Mouse (Mus musculus) CH12.LX (cell line): ENCODE measurements around the gene Hnrnpr. TPM values are rescaled to one million over a fixed set of nuclear protein-coding genes. Genes with fewer than 3 reads are reported as not detected.

Experiments
- DNase-seq: peaks from one replicate; pipeline ENCODE4 v3.0.0-alpha.2; 2013; ENCODE audit errors: extremely low read depth
- H3K27ac ChIP-seq: 2 replicates; pipeline ENCODE4 v1.5.1; 2012; ENCODE audit warnings: low read depth, mild to moderate bottlenecking, control low read depth, moderate library complexity; ENCODE audit not compliant: insufficient read depth
- H3K27me3 ChIP-seq: replicated peaks from 2 replicates; pipeline ENCODE3; 2012; ENCODE audit warnings: inconsistent platforms
- H3K36me3 ChIP-seq, 2 experiments: replicated peaks in 1 of 2; 2 replicates each; pipeline versions ENCODE3 to v1.6.1; 2012; ENCODE audit warnings: inconsistent platforms in 1 of 2, low read length in 1 of 2, mild to moderate bottlenecking in 1 of 2, mixed read lengths in 1 of 2, moderate library complexity in 1 of 2; ENCODE audit not compliant: control insufficient read depth in 1 of 2, insufficient read depth in 1 of 2
- H3K4me1 ChIP-seq, 2 experiments: 2 replicates each; pipeline ENCODE4 v1.6.1; 2012; ENCODE audit warnings: inconsistent platforms in 1 of 2, moderate library complexity in 1 of 2; ENCODE audit not compliant: insufficient read depth in 2 of 2, control insufficient read depth in 1 of 2
- H3K4me2 ChIP-seq: 2 replicates; pipeline ENCODE4 v1.6.1; 2012; ENCODE audit warnings: low read depth, mild to moderate bottlenecking, control low read depth; ENCODE audit not compliant: poor library complexity, insufficient read depth, severe bottlenecking
- H3K4me3 ChIP-seq, 3 experiments: fragments of 150-350 bp in 1 of 3; sonication (generic) in 1 of 3; replicated peaks in 1 of 3; 2 replicates each; pipeline versions ENCODE3 to v1.5.1; 2011 to 2012; ENCODE audit warnings: low read depth in 2 of 3, low read length in 2 of 3, mild to moderate bottlenecking in 2 of 3, moderate library complexity in 2 of 3, control low read depth in 1 of 3, improper control_type of control experiment in 1 of 3, inconsistent platforms in 1 of 3, mixed read lengths in 1 of 3; ENCODE audit not compliant: poor library complexity in 1 of 3
- H3K79me2 ChIP-seq: replicated peaks from 2 replicates; pipeline ENCODE4 v1.6.1; 2012; ENCODE audit warnings: mild to moderate bottlenecking, moderate library complexity; ENCODE audit not compliant: control insufficient read depth, poor library complexity, insufficient read depth, severe bottlenecking; ENCODE audit errors: extremely low read depth
- H3K9ac ChIP-seq: 2 replicates; pipeline ENCODE4 v1.6.1; 2012; ENCODE audit warnings: low read depth, mild to moderate bottlenecking, control low read depth, moderate library complexity; ENCODE audit not compliant: insufficient read depth
- H3K9me3 ChIP-seq: replicated peaks from 2 replicates; pipeline ENCODE3; 2012; ENCODE audit warnings: low read length, inconsistent platforms, mixed read lengths
- BHLHE40 ChIP-seq: IDR thresholded peaks from 2 replicates; pipeline ENCODE4 v1.6.1; 2011; ENCODE audit warnings: mild to moderate bottlenecking, low read depth, low read length, improper control_type of control experiment
- CHD1 ChIP-seq: IDR thresholded peaks from 2 replicates; pipeline ENCODE4 v1.6.1; 2012; ENCODE audit warnings: low read depth, low read length, improper control_type of control experiment, inconsistent platforms
- CTCF ChIP-seq, 2 experiments: IDR thresholded peaks in 1 of 2; conservative IDR thresholded peaks in 1 of 2; 2 replicates each; pipeline ENCODE4 v1.5.1; 2011 to 2012; ENCODE audit warnings: low read depth in 2 of 2, low read length in 2 of 2, improper control_type of control experiment in 1 of 2, inconsistent platforms in 1 of 2, mild to moderate bottlenecking in 1 of 2, moderate library complexity in 1 of 2
- E2F4 ChIP-seq: IDR thresholded peaks from 2 replicates; pipeline ENCODE4 v1.6.1; 2011; ENCODE audit warnings: low read depth, low read length, improper control_type of control experiment; ENCODE audit not compliant: insufficient replicate concordance
- EP300 ChIP-seq: IDR thresholded peaks from 2 replicates; pipeline ENCODE4 v1.6.1; 2011; ENCODE audit warnings: low read length, improper control_type of control experiment
- ETS1 ChIP-seq: conservative IDR thresholded peaks from 2 replicates; pipeline ENCODE4 v1.6.1; 2012; ENCODE audit warnings: low read depth, mild to moderate bottlenecking, inconsistent platforms, low read length, improper control_type of control experiment, moderate library complexity
- GABPA ChIP-seq: IDR thresholded peaks from 2 replicates; pipeline ENCODE4 v1.6.1; 2012; ENCODE audit warnings: low read depth, low read length, improper control_type of control experiment, inconsistent platforms; ENCODE audit not compliant: insufficient replicate concordance
- IRF4 ChIP-seq: IDR thresholded peaks from 2 replicates; pipeline ENCODE4 v1.6.1; 2014; ENCODE audit warnings: low read depth, mild to moderate bottlenecking, inconsistent platforms, low read length, improper control_type of control experiment
- JUN ChIP-seq: IDR thresholded peaks from 2 replicates; pipeline ENCODE4 v1.6.1; 2011; ENCODE audit warnings: low read depth, mild to moderate bottlenecking, low read length, improper control_type of control experiment, moderate library complexity; ENCODE audit not compliant: insufficient read depth
- JUND ChIP-seq: conservative IDR thresholded peaks from 2 replicates; pipeline ENCODE4 v1.6.1; 2011; ENCODE audit warnings: low read depth, low read length, improper control_type of control experiment
- KAT2A ChIP-seq: IDR thresholded peaks from 2 replicates; pipeline ENCODE4 v1.6.1; 2012; ENCODE audit warnings: low read length, improper control_type of control experiment, inconsistent platforms; ENCODE audit not compliant: insufficient replicate concordance
- MAFK ChIP-seq: IDR thresholded peaks from 2 replicates; pipeline ENCODE4 v1.6.1; 2011; ENCODE audit warnings: low read length, improper control_type of control experiment; ENCODE audit not compliant: insufficient replicate concordance
- MAX ChIP-seq: IDR thresholded peaks from 2 replicates; pipeline ENCODE4 v1.6.1; 2011; ENCODE audit warnings: low read length, improper control_type of control experiment
- MEF2A ChIP-seq: IDR thresholded peaks from 2 replicates; pipeline ENCODE4 v1.6.1; 2014; ENCODE audit warnings: low read depth, mild to moderate bottlenecking, inconsistent platforms, low read length, improper control_type of control experiment, borderline replicate concordance
- NELFE ChIP-seq: IDR thresholded peaks from 2 replicates; pipeline ENCODE4 v1.6.1; 2011; ENCODE audit warnings: low read depth, low read length, improper control_type of control experiment
- NRF1 ChIP-seq: IDR thresholded peaks from 2 replicates; pipeline ENCODE4 v1.6.1; 2014; ENCODE audit warnings: low read depth, mild to moderate bottlenecking, inconsistent platforms, low read length, improper control_type of control experiment, moderate library complexity
- PAX5 ChIP-seq: IDR thresholded peaks from 2 replicates; pipeline ENCODE4 v1.6.1; 2012; ENCODE audit warnings: low read length, inconsistent platforms, mixed read lengths
- POLR2A ChIP-seq: IDR thresholded peaks from 2 replicates; pipeline ENCODE4 v1.6.1; 2011; ENCODE audit warnings: low read depth, mild to moderate bottlenecking, improper control_type of control experiment, low read length
- POLR2AphosphoS2 ChIP-seq: IDR thresholded peaks from 2 replicates; pipeline ENCODE4 v1.6.1; 2011; ENCODE audit warnings: low read depth, low read length, improper control_type of control experiment
- SMC3 ChIP-seq: IDR thresholded peaks from 2 replicates; pipeline ENCODE4 v1.6.1; 2011; ENCODE audit warnings: low read depth, low read length, improper control_type of control experiment
- TBP ChIP-seq: conservative IDR thresholded peaks from 2 replicates; pipeline ENCODE4 v1.6.1; 2011; ENCODE audit warnings: low read depth, low read length, improper control_type of control experiment
- UBTF ChIP-seq: IDR thresholded peaks from 2 replicates; pipeline ENCODE4 v1.6.1; 2012; ENCODE audit warnings: low read depth, mild to moderate bottlenecking, inconsistent platforms, low read length, improper control_type of control experiment, moderate library complexity
- USF2 ChIP-seq: conservative IDR thresholded peaks from 2 replicates; pipeline ENCODE4 v1.6.1; 2011; ENCODE audit warnings: low read depth, low read length, improper control_type of control experiment
- ZKSCAN1 ChIP-seq: IDR thresholded peaks from 2 replicates; pipeline ENCODE4 v1.6.1; 2012; ENCODE audit warnings: low read depth, inconsistent platforms, low read length, improper control_type of control experiment, borderline replicate concordance
- ZNF384 ChIP-seq: IDR thresholded peaks from 2 replicates; pipeline ENCODE4 v1.6.1; 2012; ENCODE audit warnings: low read depth, low read length, improper control_type of control experiment, inconsistent platforms
- dilution Hi-C: fragments of 300-500 bp; cut with MboI; formaldehyde crosslinking; loops from 2 replicates; pipeline ENCODE4 v1.14.3; 2020; ENCODE audit warnings: low sequenced_read_pairs; ENCODE audit not compliant: extremely low pct_unique_long_range_greater_than_20kb, extremely low pct_ligation_motif_present
- in situ Hi-C: fragments of 300-500 bp; cut with MboI; formaldehyde crosslinking; loops from 3 replicates; pipeline ENCODE4 v1.14.3; 2019; ENCODE audit warnings: low sequenced_read_pairs, low pct_ligation_motif_present, low pct_unique_long_range_greater_than_20kb, mixed read lengths
- polyA plus RNA-seq: library from polyadenylated mRNA; unstranded; fragments of >175 nt; gene quantifications from 2 replicates; pipeline ENCODE4 v1.2.1, GENCODE M21; 2012; ENCODE audit warnings: low read depth; ENCODE audit not compliant: insufficient read length
- total RNA-seq, 2 experiments: library from RNA; depleted of rRNA; stranded (reverse); fragments of 300-350 nt in 1 of 2; fragments of >200 nt in 1 of 2; gene quantifications; 2 replicates each; pipeline ENCODE4 v1.2.3; 2012 to 2014

Gene Hnrnpr
- total and polyA plus RNA-seq, 3 experiments, result 65.6 to 130 (median 117) TPM

GRCm38 (mm10) chr4:136331709-136332108, 21.0 kb downstream of the Hnrnpr start:
- no peaks in the 10 kb centered on the region for H3K4me1 ChIP-seq
- dilution Hi-C loops, result no loop called here
- peaks cover 13% of the 10 kb centered on the region; the same call in 1 of the 2 replicates for H3K79me2 ChIP-seq
- no peak overlapping the region for H3K4me2 ChIP-seq
- no peaks in the 10 kb centered on the region for H3K9me3 ChIP-seq
- TF ChIP-seq CTCF (conservative IDR thresholded peaks at IDR 0.05 in 1 of 2, IDR thresholded peaks at IDR 0.05 in 1 of 2; ENCODE audit: low read depth in 2 of 2, low read length in 2 of 2) (no peak), ZNF384 (no peak), SMC3 (no peak), IRF4 (no peak), JUN (no peak)
- TF ChIP-seq, all 38 proteins: peak for 0
- in situ Hi-C loops, result no loop called here
- Histone ChIP-seq H3K36me3 (peaks cover 30 to 86% of the 10 kb centered on the region in 2 experiments), H3K27me3 (no peaks in the 10 kb centered on the region), H3K4me3 (no peak overlapping the region), H3K27ac (no peak overlapping the region), H3K9ac (no peak overlapping the region)
- DNase-seq, result no peak

DNA sequence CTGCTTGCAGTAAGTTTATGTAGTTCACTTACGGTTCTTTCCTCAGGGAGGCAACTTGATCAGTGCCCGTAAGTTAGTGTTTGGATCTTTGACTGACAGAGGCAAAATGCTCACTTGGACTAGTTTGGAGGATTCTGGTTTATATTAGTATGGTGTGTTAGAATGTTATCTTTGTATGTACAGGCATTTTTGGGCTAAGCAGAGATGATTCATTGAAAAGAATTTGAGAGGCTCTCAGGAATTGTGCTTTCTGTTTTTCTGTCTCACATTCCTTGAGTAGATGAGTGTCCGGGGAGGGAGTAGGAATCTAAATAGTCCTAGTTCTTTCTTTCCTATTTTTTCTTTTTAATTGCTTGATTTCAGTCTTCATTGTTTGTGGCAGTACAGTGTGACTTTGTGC, 22.4 kb downstream of the Hnrnpr start:
- Histone ChIP-seq H3K4me1 (no peaks in the 10 kb centered on the region), H3K79me2 (peaks cover 14% of the 10 kb centered on the region; the same call in 1 of the 2 replicates), H3K27ac (no peak overlapping the region), H3K36me3 (peaks cover 27 to 84% of the 10 kb centered on the region in 2 experiments), H3K27me3 (no peaks in the 10 kb centered on the region), H3K4me3 (no peak overlapping the region), H3K9ac (no peak overlapping the region), H3K4me2 (no peak overlapping the region), H3K9me3 (no peaks in the 10 kb centered on the region)
- DNase-seq, result no peak
- no peak for TF ChIP-seq NELFE
- TF ChIP-seq E2F4, result no peak
- no peak for TF ChIP-seq POLR2AphosphoS2
- no peak for TF ChIP-seq MAX
- TF ChIP-seq JUND, result no peak
- no peak for TF ChIP-seq KAT2A
- TF ChIP-seq CHD1, result no peak
- TF ChIP-seq UBTF, result no peak
- no peak for TF ChIP-seq PAX5
- no peak for TF ChIP-seq JUN
- dilution Hi-C loops (no loop called here), in situ Hi-C loops (no loop called here)

- in situ Hi-C loops, result no loop called here
- Histone ChIP-seq H3K9ac (no peak overlapping the region), H3K4me1 (no peaks in the 10 kb centered on the region), H3K27ac (no peak overlapping the region), H3K36me3 (peaks cover 36 to 81% of the 10 kb centered on the region in 2 experiments), H3K9me3 (no peaks in the 10 kb centered on the region), H3K27me3 (no peaks in the 10 kb centered on the region), H3K79me2 (peaks cover 16% of the 10 kb centered on the region; the same call in 1 of the 2 replicates), H3K4me2 (no peak overlapping the region), H3K4me3 (no peak overlapping the region)
- dilution Hi-C loops, result no loop called here
- TF ChIP-seq PAX5, result no peak
- TF ChIP-seq BHLHE40, result no peak
- no peak for TF ChIP-seq POLR2A
- TF ChIP-seq GABPA, result no peak
- no peak for TF ChIP-seq JUND
- TF ChIP-seq USF2, result no peak
- TF ChIP-seq ETS1, result no peak
- TF ChIP-seq SMC3, result no peak
- TF ChIP-seq MAFK, result no peak
- TF ChIP-seq EP300, result no peak
- no peak for TF ChIP-seq NRF1
- TF ChIP-seq TBP, result no peak
- TF ChIP-seq MAX, result no peak
- TF ChIP-seq ZKSCAN1, result no peak
- no peak for TF ChIP-seq MEF2A
- no peak for DNase-seq
These were observed 24.3 kb downstream of the Hnrnpr start for GRCm38 (mm10) chr4:136335065-136335464.
